Mouse (Mus musculus): Measurements from ENCODE around the gene Slc26a3. TPM values are rescaled to one million over a fixed set of nuclear protein-coding genes. Genes with fewer than 3 reads are reported as not detected.

Gene Slc26a3
- polyA plus RNA-seq, 1 experiment from 2014 or later: not detected

GRCm38 (mm10) chr12:31400821-31401220, 10.2 kb downstream of the Slc26a3 start:
- 89% methylated on average over 1 of the region's 1 CpGs for WGBS

GRCm38 (mm10) chr12:31401930-31402329, 11.3 kb downstream of the Slc26a3 start:
- Histone ChIP-seq H3K4me1 (ENCODE audit: control insufficient read depth, insufficient read depth, low read length) (no peaks in the 10 kb centered on the region), H3K36me3 (ENCODE audit: control insufficient read depth, insufficient read depth, low read length) (no peaks in the 10 kb centered on the region), H3K4me2 (ENCODE audit: low read length) (no peak overlapping the region), H3K27ac (replicated peaks; ENCODE audit: low read depth, low read length) (no peak overlapping the region), H3K9ac (replicated peaks; ENCODE audit: low read length) (no peak overlapping the region), H3K4me3 (replicated peaks; ENCODE audit: low read depth, low read length) (no peak overlapping the region), H3K27me3 (ENCODE audit: control insufficient read depth, insufficient read depth, low read length) (no peaks in the 10 kb centered on the region), H3K9me3 (ENCODE audit: control insufficient read depth, low read length) (no peaks in the 10 kb centered on the region)
- ATAC-seq (ENCODE audit: low FRiP score, low TSS enrichment): no peak
- DNase-seq: no peak
- 93% methylated on average over 6 of the region's 6 CpGs for WGBS

More at GRCm38 (mm10) chr12:31400821-31401220, 10.2 kb downstream of the Slc26a3 start:
- H3K27me3 ChIP-seq (ENCODE audit: control insufficient read depth, insufficient read depth, low read length): no peaks in the 10 kb centered on the region
- no peaks in the 10 kb centered on the region for H3K4me1 ChIP-seq (ENCODE audit: control insufficient read depth, insufficient read depth, low read length)
- no peak overlapping the region for H3K4me2 ChIP-seq (ENCODE audit: low read length)
- no peak overlapping the region for H3K9ac ChIP-seq (replicated peaks; ENCODE audit: low read length)
- no peak overlapping the region for H3K4me3 ChIP-seq (replicated peaks; ENCODE audit: low read depth, low read length)
- H3K36me3 ChIP-seq (ENCODE audit: control insufficient read depth, insufficient read depth, low read length): no peaks in the 10 kb centered on the region
- ATAC-seq (ENCODE audit: low FRiP score, low TSS enrichment): no peak
- DNase-seq: no peak
- H3K27ac ChIP-seq (replicated peaks; ENCODE audit: low read depth, low read length): no peak overlapping the region
- H3K9me3 ChIP-seq (ENCODE audit: control insufficient read depth, low read length): no peaks in the 10 kb centered on the region

- no peak for DNase-seq
- Histone ChIP-seq H3K27ac (replicated peaks; ENCODE audit: low read depth, low read length) (no peak overlapping the region), H3K36me3 (ENCODE audit: control insufficient read depth, insufficient read depth, low read length) (no peaks in the 10 kb centered on the region), H3K27me3 (ENCODE audit: control insufficient read depth, insufficient read depth, low read length) (no peaks in the 10 kb centered on the region), H3K4me1 (ENCODE audit: control insufficient read depth, insufficient read depth, low read length) (no peaks in the 10 kb centered on the region), H3K4me3 (replicated peaks; ENCODE audit: low read depth, low read length) (no peak overlapping the region), H3K9ac (replicated peaks; ENCODE audit: low read length) (no peak overlapping the region), H3K9me3 (ENCODE audit: control insufficient read depth, low read length) (no peaks in the 10 kb centered on the region), H3K4me2 (ENCODE audit: low read length) (no peak overlapping the region)
- no peak for ATAC-seq (ENCODE audit: low FRiP score, low TSS enrichment)
- 76% methylated on average over 5 of the region's 5 CpGs for WGBS
Measured at GRCm38 (mm10) chr12:31404575-31405240, 14.0 kb downstream of the Slc26a3 start.

- ATAC-seq (ENCODE audit: low FRiP score, low TSS enrichment) (no peak), DNase-seq (no peak)
- no peak overlapping the region for H3K27ac ChIP-seq (replicated peaks; ENCODE audit: low read depth, low read length)
- no peak overlapping the region for H3K9ac ChIP-seq (replicated peaks; ENCODE audit: low read length)
- no peak overlapping the region for H3K4me2 ChIP-seq (ENCODE audit: low read length)
- H3K9me3 ChIP-seq (ENCODE audit: control insufficient read depth, low read length): no peaks in the 10 kb centered on the region
- no peaks in the 10 kb centered on the region for H3K27me3 ChIP-seq (ENCODE audit: control insufficient read depth, insufficient read depth, low read length)
- H3K4me1 ChIP-seq (ENCODE audit: control insufficient read depth, insufficient read depth, low read length): no peaks in the 10 kb centered on the region
- no peak overlapping the region for H3K4me3 ChIP-seq (replicated peaks; ENCODE audit: low read depth, low read length)
- H3K36me3 ChIP-seq (ENCODE audit: control insufficient read depth, insufficient read depth, low read length): no peaks in the 10 kb centered on the region
- WGBS: 84% methylated on average over 2 of the region's 2 CpGs
Measured at GRCm38 (mm10) chr12:31415971-31416370, 25.3 kb downstream of the Slc26a3 start.

GRCm38 (mm10) chr12:31421901-31422574, 31.4 kb downstream of the Slc26a3 start:
- no peaks in the 10 kb centered on the region for H3K4me1 ChIP-seq (ENCODE audit: control insufficient read depth, insufficient read depth, low read length)
- DNase-seq: no peak
- H3K4me3 ChIP-seq (replicated peaks; ENCODE audit: low read depth, low read length): no peak overlapping the region
- no peak overlapping the region for H3K27ac ChIP-seq (replicated peaks; ENCODE audit: low read depth, low read length)
- H3K4me2 ChIP-seq (ENCODE audit: low read length): no peak overlapping the region
- H3K9me3 ChIP-seq (ENCODE audit: control insufficient read depth, low read length): no peaks in the 10 kb centered on the region
- H3K36me3 ChIP-seq (ENCODE audit: control insufficient read depth, insufficient read depth, low read length): no peaks in the 10 kb centered on the region
- H3K27me3 ChIP-seq (ENCODE audit: control insufficient read depth, insufficient read depth, low read length): no peaks in the 10 kb centered on the region
- 79% methylated on average over 3 of the region's 3 CpGs for WGBS
- H3K9ac ChIP-seq (replicated peaks; ENCODE audit: low read length): no peak overlapping the region
- no peak for ATAC-seq (ENCODE audit: low FRiP score, low TSS enrichment)

GRCm38 (mm10) chr12:31437791-31438190, 47.1 kb downstream of the Slc26a3 start:
- Histone ChIP-seq H3K36me3 (ENCODE audit: control insufficient read depth, insufficient read depth, low read length) (no peaks in the 10 kb centered on the region), H3K4me2 (ENCODE audit: low read length) (no peak overlapping the region), H3K9ac (replicated peaks; ENCODE audit: low read length) (no peak overlapping the region), H3K9me3 (ENCODE audit: control insufficient read depth, low read length) (no peaks in the 10 kb centered on the region), H3K27me3 (ENCODE audit: control insufficient read depth, insufficient read depth, low read length) (no peaks in the 10 kb centered on the region), H3K4me1 (ENCODE audit: control insufficient read depth, insufficient read depth, low read length) (no peaks in the 10 kb centered on the region), H3K4me3 (replicated peaks; ENCODE audit: low read depth, low read length) (no peak overlapping the region), H3K27ac (replicated peaks; ENCODE audit: low read depth, low read length) (no peak overlapping the region)
- 77% methylated on average over 6 of the region's 6 CpGs for WGBS
- ATAC-seq (ENCODE audit: low FRiP score, low TSS enrichment) (no peak), DNase-seq (no peak)

GRCm38 (mm10) chr12:31439612-31440011, 48.9 kb downstream of the Slc26a3 start:
- Histone ChIP-seq H3K4me1 (ENCODE audit: control insufficient read depth, insufficient read depth, low read length) (no peaks in the 10 kb centered on the region), H3K4me3 (replicated peaks; ENCODE audit: low read depth, low read length) (no peak overlapping the region), H3K9me3 (ENCODE audit: control insufficient read depth, low read length) (no peaks in the 10 kb centered on the region), H3K36me3 (ENCODE audit: control insufficient read depth, insufficient read depth, low read length) (no peaks in the 10 kb centered on the region), H3K27me3 (ENCODE audit: control insufficient read depth, insufficient read depth, low read length) (no peaks in the 10 kb centered on the region), H3K27ac (replicated peaks; ENCODE audit: low read depth, low read length) (no peak overlapping the region), H3K9ac (replicated peaks; ENCODE audit: low read length) (no peak overlapping the region), H3K4me2 (ENCODE audit: low read length) (no peak overlapping the region)
- WGBS: 75% methylated on average over 2 of the region's 2 CpGs
- ATAC-seq (ENCODE audit: low FRiP score, low TSS enrichment): no peak
- no peak for DNase-seq

GRCm38 (mm10) chr12:31444131-31444546, 53.5 kb downstream of the Slc26a3 start:
- Histone ChIP-seq H3K27ac (replicated peaks; ENCODE audit: low read depth, low read length) (no peak overlapping the region), H3K4me1 (ENCODE audit: control insufficient read depth, insufficient read depth, low read length) (no peaks in the 10 kb centered on the region), H3K36me3 (ENCODE audit: control insufficient read depth, insufficient read depth, low read length) (no peaks in the 10 kb centered on the region), H3K9me3 (ENCODE audit: control insufficient read depth, low read length) (no peaks in the 10 kb centered on the region), H3K9ac (replicated peaks; ENCODE audit: low read length) (no peak overlapping the region), H3K4me2 (ENCODE audit: low read length) (peak overlapping the region; percentile 57), H3K27me3 (ENCODE audit: control insufficient read depth, insufficient read depth, low read length) (no peaks in the 10 kb centered on the region), H3K4me3 (replicated peaks; ENCODE audit: low read depth, low read length) (peak overlapping the region; percentile 25)
- DNase-seq (peak; percentile 61), ATAC-seq (ENCODE audit: low FRiP score, low TSS enrichment) (peak; percentile 57; the same call in 1 of the 2 replicates)
- WGBS: 2% methylated on average over 11 of the region's 11 CpGs

GRCm38 (mm10) chr12:31444827-31445226, 54.2 kb downstream of the Slc26a3 start:
- Histone ChIP-seq H3K4me3 (replicated peaks; ENCODE audit: low read depth, low read length) (no peak overlapping the region), H3K9ac (replicated peaks; ENCODE audit: low read length) (no peak overlapping the region), H3K27ac (replicated peaks; ENCODE audit: low read depth, low read length) (no peak overlapping the region), H3K9me3 (ENCODE audit: control insufficient read depth, low read length) (no peaks in the 10 kb centered on the region), H3K4me2 (ENCODE audit: low read length) (no peak overlapping the region), H3K27me3 (ENCODE audit: control insufficient read depth, insufficient read depth, low read length) (no peaks in the 10 kb centered on the region), H3K4me1 (ENCODE audit: control insufficient read depth, insufficient read depth, low read length) (no peaks in the 10 kb centered on the region), H3K36me3 (ENCODE audit: control insufficient read depth, insufficient read depth, low read length) (no peaks in the 10 kb centered on the region)
- no peak for DNase-seq
- ATAC-seq (ENCODE audit: low FRiP score, low TSS enrichment): no peak
- 76% methylated on average over 6 of the region's 6 CpGs for WGBS

Measured in midbrain, embryonic 14.5 days (tissue).